Mouse (Mus musculus) ES-E14 (cell line): ENCODE measurements around the gene Dst.

Experiments
- CHD2 ChIP-seq: IDR thresholded peaks from 2 replicates; pipeline ENCODE4 v1.6.1; 2014; ENCODE audit warnings: mild to moderate bottlenecking, low read depth, low read length, inconsistent platforms
- HCFC1 ChIP-seq: IDR thresholded peaks from 2 replicates; pipeline ENCODE4 v1.6.1; 2012; ENCODE audit warnings: low read length, inconsistent platforms, borderline replicate concordance; ENCODE audit not compliant: insufficient read depth
- MAFK ChIP-seq: IDR thresholded peaks from 2 replicates; pipeline ENCODE4 v1.6.1; 2014; ENCODE audit warnings: mild to moderate bottlenecking, low read depth, low read length, inconsistent platforms; ENCODE audit not compliant: insufficient read depth
- ZC3H11A ChIP-seq: IDR thresholded peaks from 2 replicates; pipeline ENCODE4 v1.6.1; 2012; ENCODE audit warnings: low read depth, mild to moderate bottlenecking, inconsistent platforms, low read length, borderline replicate concordance
- ZNF384 ChIP-seq: IDR thresholded peaks from 2 replicates; pipeline ENCODE4 v1.6.1; 2012; ENCODE audit warnings: low read depth, low read length, inconsistent platforms

DNA sequence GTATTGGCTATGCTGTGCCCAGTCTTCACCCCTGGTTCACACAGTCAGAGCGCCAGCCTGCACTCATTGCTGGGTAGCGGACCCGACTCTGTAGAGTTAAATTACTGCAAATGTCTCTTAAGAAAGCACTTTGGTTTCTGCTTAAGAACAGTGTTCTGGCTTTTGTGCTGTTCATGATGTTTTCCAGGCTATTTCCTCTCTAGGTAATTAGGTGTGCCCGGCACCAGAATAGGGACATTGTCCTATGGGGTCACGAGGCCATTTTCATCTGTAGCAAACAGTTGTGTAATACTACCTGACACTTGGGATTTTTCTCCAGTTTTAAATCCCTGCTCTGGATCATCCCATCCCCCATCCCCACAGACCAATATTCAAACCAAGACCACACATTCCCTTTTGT is 144.4 kb downstream of the Dst start:
- TF ChIP-seq CHD2 (no peak), ZC3H11A (no peak), ZNF384 (no peak), HCFC1 (no peak), MAFK (no peak)
